Mouse (Mus musculus) embryonic facial prominence, embryonic 14.5 days (tissue): ENCODE measurements around the gene St6galnac3. TPM values are rescaled to one million over a fixed set of nuclear protein-coding genes. Genes with fewer than 3 reads are reported as not detected.
A peak's percentile ranks its signal among the peaks of the same experiment; 100 is the strongest.

Source experiments
- ATAC-seq: fragments of 200-750 bp; cut with Nextera tagmentation; 2 replicates; pipeline ENCODE4 v1.8.0; 2017; ENCODE audit warnings: low read depth, moderate number of reproducible peaks, moderate TSS enrichment
- DNase-seq: peaks from one replicate; pipeline ENCODE4 v3.0.0-alpha.2; 2015; ENCODE audit warnings: low spot score
- H3K27ac ChIP-seq: fragments of 300-500 bp; sonication (generic); replicated peaks from 2 replicates; pipeline ENCODE4 v1.5.1; 2014; ENCODE audit warnings: low read depth, mild to moderate bottlenecking, low read length, moderate library complexity
- H3K27me3 ChIP-seq: fragments of 300-500 bp; sonication (generic); replicated peaks from 2 replicates; pipeline ENCODE4 v1.6.1; 2014; ENCODE audit warnings: low read length; ENCODE audit not compliant: control insufficient read depth, insufficient read depth
- H3K36me3 ChIP-seq: fragments of 300-500 bp; sonication (generic); 2 replicates; pipeline ENCODE4 v1.6.1; 2014; ENCODE audit warnings: low read length, mixed read lengths; ENCODE audit not compliant: control insufficient read depth, insufficient read depth
- H3K4me1 ChIP-seq: fragments of 300-500 bp; sonication (generic); 2 replicates; pipeline ENCODE4 v1.6.1; 2014; ENCODE audit warnings: antibody characterized with exemption, low read length; ENCODE audit not compliant: control insufficient read depth, insufficient read depth
- H3K4me2 ChIP-seq: fragments of 300-500 bp; sonication (generic); 2 replicates; pipeline ENCODE4 v1.6.1; 2014; ENCODE audit warnings: low read depth, mild to moderate bottlenecking, low read length, moderate library complexity, mixed read lengths
- H3K4me3 ChIP-seq: fragments of 300-500 bp; sonication (generic); 2 replicates; pipeline ENCODE4 v1.5.1; 2014; ENCODE audit warnings: low read depth, mild to moderate bottlenecking, low read length
- H3K9ac ChIP-seq: fragments of 300-500 bp; sonication (generic); 2 replicates; pipeline ENCODE4 v1.6.1; 2014; ENCODE audit warnings: low read depth, mild to moderate bottlenecking, low read length, moderate library complexity, mixed read lengths
- H3K9me3 ChIP-seq: fragments of 300-500 bp; sonication (generic); 2 replicates; pipeline ENCODE4 v1.6.1; 2016; ENCODE audit warnings: low read length; ENCODE audit not compliant: control insufficient read depth
- WGBS: fragments of 180-500 bp; shearing (Covaris S2); extraction: QIAGEN DNeasy Blood & Tissue Kit; methylation state at CpG from one replicate; pipeline ENCODE4 v1.1.7; 2014; 5-methylcytosine and 5-hydroxymethylcytosine counted together
- polyA plus RNA-seq: library from polyadenylated mRNA; unstranded; fragments of >200 nt; fragmentation: Nextera tagmentation; extraction: Ambion mirVana; gene quantifications from 2 replicates; pipeline ENCODE4 v1.2.1, GENCODE M21; 2014

The St6galnac3 gene
- polyA plus RNA-seq, 1 experiment from 2014 or later, result 30.6 TPM

GRCm38 (mm10) chr3:153291406-153292045 lies 433.4 kb downstream of the St6galnac3 start:
- Histone ChIP-seq H3K4me3 (no peak overlapping the region), H3K27ac (no peak overlapping the region), H3K36me3 (no peaks in the 10 kb centered on the region), H3K4me1 (peaks cover under 1% of the 10 kb centered on the region; the same call in 1 of the 2 replicates), H3K4me2 (no peak overlapping the region), H3K27me3 (no peaks in the 10 kb centered on the region), H3K9me3 (no peaks in the 10 kb centered on the region), H3K9ac (no peak overlapping the region)
- DNase-seq (peak; percentile 10), ATAC-seq (peak; percentile 60)
- 89% methylated on average over 6 of the region's 6 CpGs for WGBS

- H3K27ac ChIP-seq, result no peak overlapping the region
- 93% methylated on average over 4 of the region's 4 CpGs for WGBS
- no peak overlapping the region for H3K9ac ChIP-seq
- ATAC-seq (no peak), DNase-seq (no peak)
- H3K4me3 ChIP-seq, result no peak overlapping the region
- no peaks in the 10 kb centered on the region for H3K27me3 ChIP-seq
- no peak overlapping the region for H3K4me2 ChIP-seq
- no peaks in the 10 kb centered on the region for H3K9me3 ChIP-seq
- H3K4me1 ChIP-seq, result no peaks in the 10 kb centered on the region
- no peaks in the 10 kb centered on the region for H3K36me3 ChIP-seq
Measured at GRCm38 (mm10) chr3:153289971-153290370, 435.0 kb downstream of the St6galnac3 start.

GRCm38 (mm10) chr3:153287564-153287963 lies 437.4 kb downstream of the St6galnac3 start:
- Histone ChIP-seq H3K27ac (no peak overlapping the region), H3K27me3 (no peaks in the 10 kb centered on the region), H3K36me3 (no peaks in the 10 kb centered on the region), H3K4me2 (no peak overlapping the region), H3K4me3 (no peak overlapping the region), H3K4me1 (no peaks in the 10 kb centered on the region), H3K9ac (no peak overlapping the region), H3K9me3 (no peaks in the 10 kb centered on the region)
- 95% methylated on average over 4 of the region's 4 CpGs for WGBS
- DNase-seq (no peak), ATAC-seq (no peak)

- ATAC-seq, result no peak
- 0 out of 2 replicates have a peak, but pooled peaks cover 4% of the 10 kb centered on the region for H3K4me1 ChIP-seq
- no peak overlapping the region for H3K4me2 ChIP-seq
- no peak overlapping the region for H3K9ac ChIP-seq
- H3K36me3 ChIP-seq, result no peaks in the 10 kb centered on the region
- 89% methylated on average over 6 of the region's 6 CpGs for WGBS
- no peaks in the 10 kb centered on the region for H3K27me3 ChIP-seq
- no peak overlapping the region for H3K27ac ChIP-seq
- no peak overlapping the region for H3K4me3 ChIP-seq
- DNase-seq, result no peak
- no peaks in the 10 kb centered on the region for H3K9me3 ChIP-seq
Measured at GRCm38 (mm10) chr3:153287081-153287480, 437.9 kb downstream of the St6galnac3 start.

GRCm38 (mm10) chr3:153282123-153282765 lies 442.7 kb downstream of the St6galnac3 start:
- Histone ChIP-seq H3K36me3 (no peaks in the 10 kb centered on the region), H3K27me3 (no peaks in the 10 kb centered on the region), H3K4me3 (no peak overlapping the region), H3K4me1 (peaks cover 15% of the 10 kb centered on the region), H3K9ac (no peak overlapping the region), H3K9me3 (no peaks in the 10 kb centered on the region), H3K4me2 (no peak overlapping the region), H3K27ac (no peak overlapping the region)
- ATAC-seq (no peak), DNase-seq (peak; percentile 29)
- WGBS, result 59% methylated on average over 16 of the region's 16 CpGs

GRCm38 (mm10) chr3:153278249-153278648 lies 446.7 kb downstream of the St6galnac3 start:
- ATAC-seq (no peak), DNase-seq (no peak)
- H3K9ac ChIP-seq, result no peak overlapping the region
- no peaks in the 10 kb centered on the region for H3K27me3 ChIP-seq
- WGBS, result 71% methylated on average over 5 of the region's 5 CpGs
- H3K36me3 ChIP-seq, result no peaks in the 10 kb centered on the region
- H3K4me1 ChIP-seq, result peaks cover 27% of the 10 kb centered on the region
- H3K27ac ChIP-seq, result no peak overlapping the region
- no peak overlapping the region for H3K4me2 ChIP-seq
- peaks cover 12% of the 10 kb centered on the region for H3K9me3 ChIP-seq
- H3K4me3 ChIP-seq, result no peak overlapping the region

- Histone ChIP-seq H3K9ac (no peak overlapping the region), H3K9me3 (peaks cover 15% of the 10 kb centered on the region), H3K36me3 (no peaks in the 10 kb centered on the region), H3K4me3 (no peak overlapping the region), H3K4me1 (peaks cover 27% of the 10 kb centered on the region), H3K27ac (0 out of 2 replicates have a peak overlapping the region, but pooled peaks have one; percentile 17), H3K4me2 (peak overlapping the region; percentile 38), H3K27me3 (no peaks in the 10 kb centered on the region)
- ATAC-seq (peak; percentile 92), DNase-seq (peak; percentile 81)
- WGBS, result 18% methylated on average over 16 of the region's 16 CpGs
Measured at GRCm38 (mm10) chr3:153277389-153277999, 447.5 kb downstream of the St6galnac3 start.

- peak overlapping the region; percentile 38 for H3K4me2 ChIP-seq
- H3K4me1 ChIP-seq, result peaks cover 23% of the 10 kb centered on the region
- H3K36me3 ChIP-seq, result no peaks in the 10 kb centered on the region
- 27% methylated on average over 16 of the region's 16 CpGs for WGBS
- DNase-seq, result no peak
- H3K9me3 ChIP-seq, result peaks cover 15% of the 10 kb centered on the region
- no peak overlapping the region for H3K27ac ChIP-seq
- no peak overlapping the region for H3K9ac ChIP-seq
- no peak overlapping the region for H3K4me3 ChIP-seq
- ATAC-seq, result peak; percentile 60; the same call in 1 of the 2 replicates
- no peaks in the 10 kb centered on the region for H3K27me3 ChIP-seq
Measured at GRCm38 (mm10) chr3:153276830-153277388, 448.1 kb downstream of the St6galnac3 start.
